Mouse (Mus musculus) CH12.LX (cell line): ENCODE measurements around the gene Smg6. TPM values are rescaled to one million over a fixed set of nuclear protein-coding genes. Genes with fewer than 3 reads are reported as not detected.

Experiments used
- DNase-seq: peaks from one replicate; pipeline ENCODE4 v3.0.0-alpha.2; 2013; ENCODE audit errors: extremely low read depth
- H3K27ac ChIP-seq: 2 replicates; pipeline ENCODE4 v1.5.1; 2012; ENCODE audit warnings: low read depth, mild to moderate bottlenecking, control low read depth, moderate library complexity; ENCODE audit not compliant: insufficient read depth
- H3K27me3 ChIP-seq: replicated peaks from 2 replicates; pipeline ENCODE3; 2012; ENCODE audit warnings: inconsistent platforms
- H3K36me3 ChIP-seq, 2 experiments: replicated peaks in 1 of 2; 2 replicates each; pipeline versions ENCODE3 to v1.6.1; 2012; ENCODE audit warnings: inconsistent platforms in 1 of 2, low read length in 1 of 2, mild to moderate bottlenecking in 1 of 2, mixed read lengths in 1 of 2, moderate library complexity in 1 of 2; ENCODE audit not compliant: control insufficient read depth in 1 of 2, insufficient read depth in 1 of 2
- H3K4me1 ChIP-seq, 2 experiments: 2 replicates each; pipeline ENCODE4 v1.6.1; 2012; ENCODE audit warnings: inconsistent platforms in 1 of 2, moderate library complexity in 1 of 2; ENCODE audit not compliant: insufficient read depth in 2 of 2, control insufficient read depth in 1 of 2
- H3K4me2 ChIP-seq: 2 replicates; pipeline ENCODE4 v1.6.1; 2012; ENCODE audit warnings: low read depth, mild to moderate bottlenecking, control low read depth; ENCODE audit not compliant: poor library complexity, insufficient read depth, severe bottlenecking
- H3K4me3 ChIP-seq, 3 experiments: fragments of 150-350 bp in 1 of 3; sonication (generic) in 1 of 3; replicated peaks in 1 of 3; 2 replicates each; pipeline versions ENCODE3 to v1.5.1; 2011 to 2012; ENCODE audit warnings: low read depth in 2 of 3, low read length in 2 of 3, mild to moderate bottlenecking in 2 of 3, moderate library complexity in 2 of 3, control low read depth in 1 of 3, improper control_type of control experiment in 1 of 3, inconsistent platforms in 1 of 3, mixed read lengths in 1 of 3; ENCODE audit not compliant: poor library complexity in 1 of 3
- H3K79me2 ChIP-seq: replicated peaks from 2 replicates; pipeline ENCODE4 v1.6.1; 2012; ENCODE audit warnings: mild to moderate bottlenecking, moderate library complexity; ENCODE audit not compliant: control insufficient read depth, poor library complexity, insufficient read depth, severe bottlenecking; ENCODE audit errors: extremely low read depth
- H3K9ac ChIP-seq: 2 replicates; pipeline ENCODE4 v1.6.1; 2012; ENCODE audit warnings: low read depth, mild to moderate bottlenecking, control low read depth, moderate library complexity; ENCODE audit not compliant: insufficient read depth
- H3K9me3 ChIP-seq: replicated peaks from 2 replicates; pipeline ENCODE3; 2012; ENCODE audit warnings: low read length, inconsistent platforms, mixed read lengths
- BHLHE40 ChIP-seq: IDR thresholded peaks from 2 replicates; pipeline ENCODE4 v1.6.1; 2011; ENCODE audit warnings: mild to moderate bottlenecking, low read depth, low read length, improper control_type of control experiment
- CHD1 ChIP-seq: IDR thresholded peaks from 2 replicates; pipeline ENCODE4 v1.6.1; 2012; ENCODE audit warnings: low read depth, low read length, improper control_type of control experiment, inconsistent platforms
- CHD2 ChIP-seq: IDR thresholded peaks from 2 replicates; pipeline ENCODE4 v1.6.1; 2011; ENCODE audit warnings: low read length, improper control_type of control experiment
- CTCF ChIP-seq, 2 experiments: IDR thresholded peaks in 1 of 2; conservative IDR thresholded peaks in 1 of 2; 2 replicates each; pipeline ENCODE4 v1.5.1; 2011 to 2012; ENCODE audit warnings: low read depth in 2 of 2, low read length in 2 of 2, improper control_type of control experiment in 1 of 2, inconsistent platforms in 1 of 2, mild to moderate bottlenecking in 1 of 2, moderate library complexity in 1 of 2
- ELF1 ChIP-seq: IDR thresholded peaks from 2 replicates; pipeline ENCODE4 v1.6.1; 2014; ENCODE audit warnings: low read depth, mild to moderate bottlenecking, inconsistent platforms, low read length, improper control_type of control experiment
- EP300 ChIP-seq: IDR thresholded peaks from 2 replicates; pipeline ENCODE4 v1.6.1; 2011; ENCODE audit warnings: low read length, improper control_type of control experiment
- HCFC1 ChIP-seq: IDR thresholded peaks from 2 replicates; pipeline ENCODE4 v1.6.1; 2012; ENCODE audit warnings: low read depth, mild to moderate bottlenecking, inconsistent platforms, low read length, improper control_type of control experiment
- IRF4 ChIP-seq: IDR thresholded peaks from 2 replicates; pipeline ENCODE4 v1.6.1; 2014; ENCODE audit warnings: low read depth, mild to moderate bottlenecking, inconsistent platforms, low read length, improper control_type of control experiment
- JUND ChIP-seq: conservative IDR thresholded peaks from 2 replicates; pipeline ENCODE4 v1.6.1; 2011; ENCODE audit warnings: low read depth, low read length, improper control_type of control experiment
- KAT2A ChIP-seq: IDR thresholded peaks from 2 replicates; pipeline ENCODE4 v1.6.1; 2012; ENCODE audit warnings: low read length, improper control_type of control experiment, inconsistent platforms; ENCODE audit not compliant: insufficient replicate concordance
- MAFK ChIP-seq: IDR thresholded peaks from 2 replicates; pipeline ENCODE4 v1.6.1; 2011; ENCODE audit warnings: low read length, improper control_type of control experiment; ENCODE audit not compliant: insufficient replicate concordance
- MAX ChIP-seq: IDR thresholded peaks from 2 replicates; pipeline ENCODE4 v1.6.1; 2011; ENCODE audit warnings: low read length, improper control_type of control experiment
- MAZ ChIP-seq: IDR thresholded peaks from 2 replicates; pipeline ENCODE4 v1.6.1; 2012; ENCODE audit warnings: low read depth, mild to moderate bottlenecking, inconsistent platforms, low read length, improper control_type of control experiment, moderate library complexity
- MEF2A ChIP-seq: IDR thresholded peaks from 2 replicates; pipeline ENCODE4 v1.6.1; 2014; ENCODE audit warnings: low read depth, mild to moderate bottlenecking, inconsistent platforms, low read length, improper control_type of control experiment, borderline replicate concordance
- MXI1 ChIP-seq: IDR thresholded peaks from 2 replicates; pipeline ENCODE4 v1.6.1; 2011; ENCODE audit warnings: mild to moderate bottlenecking, low read depth, low read length, improper control_type of control experiment
- NELFE ChIP-seq: IDR thresholded peaks from 2 replicates; pipeline ENCODE4 v1.6.1; 2011; ENCODE audit warnings: low read depth, low read length, improper control_type of control experiment
- NRF1 ChIP-seq: IDR thresholded peaks from 2 replicates; pipeline ENCODE4 v1.6.1; 2014; ENCODE audit warnings: low read depth, mild to moderate bottlenecking, inconsistent platforms, low read length, improper control_type of control experiment, moderate library complexity
- PAX5 ChIP-seq: IDR thresholded peaks from 2 replicates; pipeline ENCODE4 v1.6.1; 2012; ENCODE audit warnings: low read length, inconsistent platforms, mixed read lengths
- RCOR1 ChIP-seq: conservative IDR thresholded peaks from 2 replicates; pipeline ENCODE4 v1.6.1; 2012; ENCODE audit warnings: low read depth, mild to moderate bottlenecking, inconsistent platforms, low read length, improper control_type of control experiment
- SIN3A ChIP-seq: IDR thresholded peaks from 2 replicates; pipeline ENCODE4 v1.6.1; 2012; ENCODE audit warnings: low read length, improper control_type of control experiment, inconsistent platforms
- SMC3 ChIP-seq: IDR thresholded peaks from 2 replicates; pipeline ENCODE4 v1.6.1; 2011; ENCODE audit warnings: low read depth, low read length, improper control_type of control experiment
- UBTF ChIP-seq: IDR thresholded peaks from 2 replicates; pipeline ENCODE4 v1.6.1; 2012; ENCODE audit warnings: low read depth, mild to moderate bottlenecking, inconsistent platforms, low read length, improper control_type of control experiment, moderate library complexity
- USF2 ChIP-seq: conservative IDR thresholded peaks from 2 replicates; pipeline ENCODE4 v1.6.1; 2011; ENCODE audit warnings: low read depth, low read length, improper control_type of control experiment
- ZC3H11A ChIP-seq: IDR thresholded peaks from 2 replicates; pipeline ENCODE4 v1.6.1; 2012; ENCODE audit warnings: low read depth, mild to moderate bottlenecking, inconsistent platforms, low read length, improper control_type of control experiment
- ZKSCAN1 ChIP-seq: IDR thresholded peaks from 2 replicates; pipeline ENCODE4 v1.6.1; 2012; ENCODE audit warnings: low read depth, inconsistent platforms, low read length, improper control_type of control experiment, borderline replicate concordance
- ZNF384 ChIP-seq: IDR thresholded peaks from 2 replicates; pipeline ENCODE4 v1.6.1; 2012; ENCODE audit warnings: low read depth, low read length, improper control_type of control experiment, inconsistent platforms
- dilution Hi-C: fragments of 300-500 bp; cut with MboI; formaldehyde crosslinking; loops from 2 replicates; pipeline ENCODE4 v1.14.3; 2020; ENCODE audit warnings: low sequenced_read_pairs; ENCODE audit not compliant: extremely low pct_unique_long_range_greater_than_20kb, extremely low pct_ligation_motif_present
- in situ Hi-C: fragments of 300-500 bp; cut with MboI; formaldehyde crosslinking; loops from 3 replicates; pipeline ENCODE4 v1.14.3; 2019; ENCODE audit warnings: low sequenced_read_pairs, low pct_ligation_motif_present, low pct_unique_long_range_greater_than_20kb, mixed read lengths
- polyA plus RNA-seq: library from polyadenylated mRNA; unstranded; fragments of >175 nt; gene quantifications from 2 replicates; pipeline ENCODE4 v1.2.1, GENCODE M21; 2012; ENCODE audit warnings: low read depth; ENCODE audit not compliant: insufficient read length
- total RNA-seq, 2 experiments: library from RNA; depleted of rRNA; stranded (reverse); fragments of 300-350 nt in 1 of 2; fragments of >200 nt in 1 of 2; gene quantifications; 2 replicates each; pipeline ENCODE4 v1.2.3; 2012 to 2014

Smg6 gene
- total and polyA plus RNA-seq, 3 experiments: 9.0 to 18.5 (median 12.1) TPM

GRCm38 (mm10) chr11:74954901-74955300 lies 29.3 kb downstream of the Smg6 start:
- Histone ChIP-seq H3K9me3 (no peaks in the 10 kb centered on the region), H3K9ac (no peak overlapping the region), H3K4me3 (no peak overlapping the region), H3K4me2 (no peak overlapping the region), H3K27ac (no peak overlapping the region)
- in situ Hi-C loops: no loop called here
- TF ChIP-seq USF2 (no peak), SMC3 (no peak), MAX (no peak), MAFK (no peak), UBTF (no peak), CTCF (conservative IDR thresholded peaks at IDR 0.05 in 1 of 2, IDR thresholded peaks at IDR 0.05 in 1 of 2; ENCODE audit: low read depth in 2 of 2, low read length in 2 of 2) (no peak), EP300 (no peak), NELFE (no peak), KAT2A (no peak), CHD1 (no peak), BHLHE40 (no peak), ZNF384 (no peak), JUND (no peak), MAZ (no peak)
- TF ChIP-seq, all 38 proteins: peak for 0
- no peak for DNase-seq
- H3K4me1 ChIP-seq: peaks cover 4 to 20% of the 10 kb centered on the region in 2 experiments
- dilution Hi-C loops: no loop called here
- no peaks in the 10 kb centered on the region; the same call in 1 of the 2 replicates for H3K79me2 ChIP-seq
- H3K36me3 ChIP-seq: peaks cover 15 to 49% of the 10 kb centered on the region in 2 experiments
- no peaks in the 10 kb centered on the region for H3K27me3 ChIP-seq

- in situ Hi-C loops: no loop called here
- Histone ChIP-seq H3K27me3 (no peaks in the 10 kb centered on the region), H3K4me3 (no peak overlapping the region), H3K4me1 (peaks cover 4 to 26% of the 10 kb centered on the region in 2 experiments), H3K36me3 (peaks cover 11 to 44% of the 10 kb centered on the region in 2 experiments), H3K27ac (no peak overlapping the region), H3K9me3 (no peaks in the 10 kb centered on the region), H3K9ac (no peak overlapping the region), H3K79me2 (no peaks in the 10 kb centered on the region; the same call in 1 of the 2 replicates), H3K4me2 (no peak overlapping the region)
- no peak for TF ChIP-seq NELFE
- no peak for TF ChIP-seq MEF2A
- TF ChIP-seq NRF1: no peak
- TF ChIP-seq ELF1: no peak
- no peak for TF ChIP-seq UBTF
- no peak for TF ChIP-seq KAT2A
- no peak for TF ChIP-seq SIN3A
- no peak for TF ChIP-seq RCOR1
- TF ChIP-seq HCFC1: no peak
- no peak for TF ChIP-seq IRF4
- no peak for TF ChIP-seq PAX5
- no peak for TF ChIP-seq MAFK
- no peak for TF ChIP-seq ZC3H11A
- no peak for TF ChIP-seq BHLHE40
- no peak for TF ChIP-seq CHD2
- TF ChIP-seq MXI1: no peak
- TF ChIP-seq ZKSCAN1: no peak
- dilution Hi-C loops: no loop called here
- DNase-seq: no peak
Observed at GRCm38 (mm10) chr11:74956006-74956405, 30.4 kb downstream of the Smg6 start.
